Mouse (Mus musculus): ENCODE results near the gene Setd1a. TPM values are rescaled to one million over a fixed set of nuclear protein-coding genes. Genes with fewer than 3 reads are reported as not detected.
A peak's percentile ranks its signal among the peaks of the same experiment; 100 is the strongest.
"Not testable (repeated sequence)": the region's sequence is repeated elsewhere in the genome, so short reads cannot be mapped to it uniquely, and the experiment has no call there.

Setd1a gene
- 7.5 and 14.4 TPM in 2 replicates for total RNA-seq (2014; rRNA removed; ENCODE audit: low replicate concordance)
- polyA plus RNA-seq (2015; fragmentation: Nextera tagmentation; extraction: Ambion mirVana), result 6.0 and 7.6 TPM in 2 replicates

- Histone ChIP-seq H3K4me1 (ENCODE audit: control insufficient read depth, insufficient read depth) (peaks cover 3% of the 10 kb centered on the region; the same call in 1 of the 2 replicates), H3K36me3 (replicated peaks; ENCODE audit: control insufficient read depth, insufficient read depth, low read length) (peaks cover 28% of the 10 kb centered on the region), H3K9me3 (replicated peaks; ENCODE audit: control insufficient read depth, low read length) (no peaks in the 10 kb centered on the region), H3K4me2 (ENCODE audit: low read depth, low read length) (peak within 1 kb of the TSS; percentile 68), H3K4me3 (ENCODE audit: low read depth, low read length) (peak within 1 kb of the TSS; percentile 89), H3K9ac (replicated peaks; ENCODE audit: low read depth, low read length) (peak within 1 kb of the TSS; percentile 94), H3K27ac (ENCODE audit: low read depth) (peak within 1 kb of the TSS; percentile 96), H3K27me3 (ENCODE audit: control insufficient read depth, insufficient read depth, low read length) (no peaks in the 10 kb centered on the region)
- TF ChIP-seq EP300 (IDR thresholded peaks at IDR 0.05; ENCODE audit: low read depth), result no peak
- TF ChIP-seq CTCF (IDR thresholded peaks at IDR 0.05; ENCODE audit: low read depth), result no peak
- DNase-seq (ENCODE audit: low spot score), result peak; percentile 67
- ATAC-seq (ENCODE audit: insufficient read depth, low read depth), result peak; percentile 64
- under 1% methylated on average over 23 of the region's 23 CpGs for WGBS
Measured at GRCm38 (mm10) chr7:127776426-127776825, at the start of gene Setd1a. Setd1a (plus strand) TSS chr7:127776670.

DNA sequence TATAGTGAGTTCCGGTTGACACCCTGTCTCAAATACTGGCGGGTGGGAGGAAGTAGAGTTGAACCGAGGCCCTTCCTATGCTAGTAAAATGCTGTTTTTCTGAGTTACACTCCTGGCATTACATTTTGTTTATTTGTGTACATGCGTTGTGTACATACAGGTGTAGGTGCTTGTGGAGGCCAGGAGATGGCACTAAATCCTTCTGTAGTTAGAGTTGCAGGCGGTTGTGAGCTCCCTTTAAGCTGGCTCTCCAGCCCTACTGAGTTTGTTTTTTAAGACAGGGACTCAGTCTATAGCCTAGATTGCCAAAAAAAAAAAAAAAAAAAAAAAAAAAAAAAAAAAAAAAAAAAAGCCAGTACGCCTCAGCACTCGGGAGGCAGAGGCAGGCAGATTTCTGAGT, 48.6 kb upstream of the Setd1a start:
- Histone ChIP-seq H3K4me2 (ENCODE audit: low read depth, low read length) (no peak overlapping the region), H3K4me1 (ENCODE audit: control insufficient read depth, insufficient read depth) (no peaks in the 10 kb centered on the region), H3K36me3 (replicated peaks; ENCODE audit: control insufficient read depth, insufficient read depth, low read length) (no peaks in the 10 kb centered on the region), H3K9me3 (replicated peaks; ENCODE audit: control insufficient read depth, low read length) (no peaks in the 10 kb centered on the region), H3K27ac (ENCODE audit: low read depth) (no peak overlapping the region), H3K4me3 (ENCODE audit: low read depth, low read length) (no peak overlapping the region), H3K27me3 (ENCODE audit: control insufficient read depth, insufficient read depth, low read length) (no peaks in the 10 kb centered on the region), H3K9ac (replicated peaks; ENCODE audit: low read depth, low read length) (no peak overlapping the region)
- no peak for DNase-seq (ENCODE audit: low spot score)
- TF ChIP-seq CTCF (IDR thresholded peaks at IDR 0.05; ENCODE audit: low read depth) (no peak), EP300 (IDR thresholded peaks at IDR 0.05; ENCODE audit: low read depth) (no peak)
- 80% methylated on average over 7 of the region's 7 CpGs for WGBS
- no peak for ATAC-seq (ENCODE audit: insufficient read depth, low read depth)

GRCm38 (mm10) chr7:127730170-127730569, 46.3 kb upstream of the Setd1a start:
- Histone ChIP-seq H3K9ac (replicated peaks; ENCODE audit: low read depth, low read length) (no peak overlapping the region), H3K36me3 (replicated peaks; ENCODE audit: control insufficient read depth, insufficient read depth, low read length) (no peaks in the 10 kb centered on the region), H3K4me1 (ENCODE audit: control insufficient read depth, insufficient read depth) (no peaks in the 10 kb centered on the region), H3K9me3 (replicated peaks; ENCODE audit: control insufficient read depth, low read length) (no peaks in the 10 kb centered on the region), H3K27me3 (ENCODE audit: control insufficient read depth, insufficient read depth, low read length) (no peaks in the 10 kb centered on the region), H3K4me2 (ENCODE audit: low read depth, low read length) (no peak overlapping the region), H3K27ac (ENCODE audit: low read depth) (no peak overlapping the region), H3K4me3 (ENCODE audit: low read depth, low read length) (no peak overlapping the region)
- ATAC-seq (ENCODE audit: insufficient read depth, low read depth), result no peak
- DNase-seq (ENCODE audit: low spot score), result no peak
- WGBS, result 45% methylated on average over 4 of the region's 4 CpGs
- no peak for TF ChIP-seq CTCF (IDR thresholded peaks at IDR 0.05; ENCODE audit: low read depth)
- no peak for TF ChIP-seq EP300 (IDR thresholded peaks at IDR 0.05; ENCODE audit: low read depth)

DNA sequence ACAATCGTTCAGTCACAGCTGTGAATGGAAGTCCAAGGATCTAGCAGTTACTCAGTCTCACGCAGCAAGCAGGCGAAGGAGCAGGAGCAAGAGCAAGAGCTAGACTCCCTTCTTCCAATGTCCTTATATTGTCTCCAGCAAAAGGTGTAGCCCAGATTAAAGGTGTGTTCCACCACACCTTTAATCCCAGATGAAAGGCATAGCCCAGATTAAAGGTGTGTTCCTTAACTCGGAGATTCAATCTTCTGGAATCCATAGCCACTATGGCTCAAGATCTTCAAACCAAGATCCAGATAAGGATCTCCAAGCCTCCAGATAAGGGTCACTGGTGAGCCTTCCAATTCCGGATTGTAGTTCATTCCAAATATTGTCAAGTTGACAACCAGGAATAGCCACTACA, 44.4 kb upstream of the Setd1a start, which contains the start of gene Ctf2:
Ctf2 (minus strand) TSS at position 101 of the 400 bp plus-strand sequence.
- WGBS, result no CpG with 5 or more reads among the region's 5 CpGs
- DNase-seq (ENCODE audit: low spot score); ATAC-seq (ENCODE audit: insufficient read depth, low read depth); H3K4me2 ChIP-seq (ENCODE audit: low read depth, low read length); H3K4me1 ChIP-seq (ENCODE audit: control insufficient read depth, insufficient read depth); H3K9ac ChIP-seq (replicated peaks; ENCODE audit: low read depth, low read length); H3K9me3 ChIP-seq (replicated peaks; ENCODE audit: control insufficient read depth, low read length); H3K36me3 ChIP-seq (replicated peaks; ENCODE audit: control insufficient read depth, insufficient read depth, low read length); H3K4me3 ChIP-seq (ENCODE audit: low read depth, low read length); H3K27me3 ChIP-seq (ENCODE audit: control insufficient read depth, insufficient read depth, low read length); H3K27ac ChIP-seq (ENCODE audit: low read depth): not testable (repeated sequence)

GRCm38 (mm10) chr7:127744366-127745045, 32.0 kb upstream of the Setd1a start, which contains the start of gene Fbxl19:
Fbxl19 (plus strand) TSS chr7:127744543.
- Histone ChIP-seq H3K36me3 (replicated peaks; ENCODE audit: control insufficient read depth, insufficient read depth, low read length) (peaks cover 13% of the 10 kb centered on the region; the same call in 1 of the 2 replicates), H3K27ac (ENCODE audit: low read depth) (peak within 1 kb of the TSS; percentile 80), H3K4me1 (ENCODE audit: control insufficient read depth, insufficient read depth) (0 out of 2 replicates have a peak, but pooled peaks cover 6% of the 10 kb centered on the region), H3K4me3 (ENCODE audit: low read depth, low read length) (peak within 1 kb of the TSS; percentile 82), H3K9me3 (replicated peaks; ENCODE audit: control insufficient read depth, low read length) (no peaks in the 10 kb centered on the region), H3K9ac (replicated peaks; ENCODE audit: low read depth, low read length) (peak within 1 kb of the TSS; percentile 77; the same call in 1 of the 2 replicates), H3K27me3 (ENCODE audit: control insufficient read depth, insufficient read depth, low read length) (no peaks in the 10 kb centered on the region), H3K4me2 (ENCODE audit: low read depth, low read length) (peak within 1 kb of the TSS; percentile 100)
- no peak for TF ChIP-seq EP300 (IDR thresholded peaks at IDR 0.05; ENCODE audit: low read depth)
- peak; percentile 61 for TF ChIP-seq CTCF (IDR thresholded peaks at IDR 0.05; ENCODE audit: low read depth)
- WGBS, result 1% methylated on average over 26 of the region's 26 CpGs
- DNase-seq (ENCODE audit: low spot score) (peak; percentile 66), ATAC-seq (ENCODE audit: insufficient read depth, low read depth) (no peak)

All from heart, postnatal 0 days (tissue).